Mouse (Mus musculus) kidney, adult 2 months (tissue): ENCODE data around the gene Pbld1. TPM values are rescaled to one million over a fixed set of nuclear protein-coding genes. Genes with fewer than 3 reads are reported as not detected.

Source experiments
- DNase-seq: peaks from one replicate; pipeline ENCODE4 v3.0.0; 2021
- H3K27ac ChIP-seq: fragments of 200-500 bp; 2 replicates; pipeline ENCODE4 v1.5.1; 2012; ENCODE audit warnings: low read depth, low read length, control low read depth, inconsistent platforms; ENCODE audit not compliant: insufficient read depth
- H3K27me3 ChIP-seq: fragments of 200-500 bp; replicated peaks from 2 replicates; pipeline ENCODE4 v1.6.1; 2012; ENCODE audit warnings: mild to moderate bottlenecking, moderate library complexity, low read length, inconsistent platforms; ENCODE audit not compliant: control insufficient read depth, insufficient read depth
- H3K36me3 ChIP-seq: fragments of 200-500 bp; 2 replicates; pipeline ENCODE4 v1.6.1; 2012; ENCODE audit warnings: mild to moderate bottlenecking, moderate library complexity, low read length, inconsistent platforms; ENCODE audit not compliant: control insufficient read depth, insufficient read depth
- H3K4me1 ChIP-seq: fragments of 200-500 bp; 2 replicates; pipeline ENCODE4 v1.6.1; 2011; ENCODE audit warnings: low read length; ENCODE audit not compliant: control insufficient read depth, insufficient read depth
- H3K4me3 ChIP-seq: fragments of 200-500 bp; 2 replicates; pipeline ENCODE4 v1.5.1; 2011; ENCODE audit warnings: mild to moderate bottlenecking, low read depth, low read length, control low read depth; ENCODE audit not compliant: insufficient read depth
- CTCF ChIP-seq: fragments of 200-500 bp; conservative IDR thresholded peaks from 2 replicates; pipeline ENCODE4 v1.5.1; 2011; ENCODE audit warnings: low read depth, mild to moderate bottlenecking, control low read depth, low read length, moderate library complexity, mixed read lengths; ENCODE audit not compliant: insufficient read depth, insufficient read length
- POLR2A ChIP-seq: fragments of 200-500 bp; IDR thresholded peaks from one replicate; pipeline ENCODE4 v1.6.1; 2011; ENCODE audit warnings: low read depth, low read length, control low read depth
- WGBS: fragments of 180-500 bp; shearing (Covaris S2); methylation state at CpG from one replicate; pipeline ENCODE4 v1.1.7; 2018; 5-methylcytosine and 5-hydroxymethylcytosine counted together
- polyA plus RNA-seq: library from polyadenylated mRNA; depleted of rRNA; stranded (reverse); fragments of >200 nt; gene quantifications from 2 replicates; pipeline ENCODE4 v1.2.3, GENCODE M21; 2012

The Pbld1 gene
- polyA plus RNA-seq, 1 experiment: 168 TPM

DNA sequence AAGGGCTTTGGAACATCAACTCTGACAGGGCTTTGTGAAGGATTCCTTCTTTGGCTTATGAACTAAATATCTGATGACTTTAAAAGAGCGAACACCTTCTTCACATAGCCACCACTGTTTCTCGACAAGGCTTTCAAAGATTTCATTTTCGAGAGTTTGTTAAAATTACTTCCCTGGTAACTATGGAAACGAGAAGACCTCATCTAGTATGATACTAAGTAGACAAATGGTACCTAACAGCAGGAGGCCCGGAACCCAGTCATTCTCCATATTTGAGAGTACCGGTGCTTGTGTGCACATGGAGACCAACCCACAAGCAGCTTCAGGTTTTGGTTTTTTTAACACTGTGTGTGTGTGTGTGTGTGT is 33.2 kb upstream of the Pbld1 start:
- Histone ChIP-seq H3K4me3 (no peak overlapping the region), H3K27me3 (no peaks in the 10 kb centered on the region), H3K4me1 (peaks cover 3% of the 10 kb centered on the region; the same call in 1 of the 2 replicates), H3K27ac (peak overlapping the region; percentile 57; the same call in 1 of the 2 replicates), H3K36me3 (no peaks in the 10 kb centered on the region)
- no peak for DNase-seq
- TF ChIP-seq POLR2A (no peak), CTCF (no peak)
- 91% methylated on average over 6 of the region's 6 CpGs for WGBS

GRCm38 (mm10) chr10:63027376-63028161 is 32.4 kb upstream of the Pbld1 start:
- DNase-seq: no peak

DNA sequence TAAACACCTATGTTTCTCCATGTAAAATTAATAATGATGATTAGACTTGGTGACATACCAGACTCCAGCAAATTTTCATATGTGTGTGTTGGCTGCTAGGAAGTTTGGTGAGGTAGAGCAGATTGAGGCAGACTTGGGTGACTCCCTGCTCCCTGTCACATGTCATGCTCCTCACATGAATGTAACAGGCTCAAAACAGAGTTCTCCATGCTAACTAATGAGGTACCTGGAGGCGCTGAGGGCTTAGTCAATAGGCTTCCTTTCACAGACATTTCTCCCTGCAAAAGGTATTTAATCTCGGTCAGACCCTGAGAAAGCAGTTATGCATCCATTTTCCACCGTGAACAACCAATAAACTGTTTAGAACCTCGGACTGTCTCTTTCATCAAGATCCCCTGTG is 31.6 kb upstream of the Pbld1 start:
- WGBS: 88% methylated on average over 4 of the region's 4 CpGs
- H3K27ac ChIP-seq: no peak overlapping the region
- H3K4me1 ChIP-seq: no peaks in the 10 kb centered on the region; the same call in 1 of the 2 replicates
- DNase-seq: no peak
- H3K27me3 ChIP-seq: no peaks in the 10 kb centered on the region
- no peaks in the 10 kb centered on the region for H3K36me3 ChIP-seq
- H3K4me3 ChIP-seq: no peak overlapping the region
- TF ChIP-seq CTCF (no peak), POLR2A (no peak)

More at GRCm38 (mm10) chr10:63027376-63028161, 32.4 kb upstream of the Pbld1 start:
- TF ChIP-seq CTCF (no peak), POLR2A (no peak)
- WGBS: 81% methylated on average over 10 of the region's 10 CpGs
- Histone ChIP-seq H3K27ac (no peak overlapping the region), H3K4me3 (no peak overlapping the region), H3K27me3 (no peaks in the 10 kb centered on the region), H3K4me1 (no peaks in the 10 kb centered on the region; the same call in 1 of the 2 replicates), H3K36me3 (no peaks in the 10 kb centered on the region)

DNA sequence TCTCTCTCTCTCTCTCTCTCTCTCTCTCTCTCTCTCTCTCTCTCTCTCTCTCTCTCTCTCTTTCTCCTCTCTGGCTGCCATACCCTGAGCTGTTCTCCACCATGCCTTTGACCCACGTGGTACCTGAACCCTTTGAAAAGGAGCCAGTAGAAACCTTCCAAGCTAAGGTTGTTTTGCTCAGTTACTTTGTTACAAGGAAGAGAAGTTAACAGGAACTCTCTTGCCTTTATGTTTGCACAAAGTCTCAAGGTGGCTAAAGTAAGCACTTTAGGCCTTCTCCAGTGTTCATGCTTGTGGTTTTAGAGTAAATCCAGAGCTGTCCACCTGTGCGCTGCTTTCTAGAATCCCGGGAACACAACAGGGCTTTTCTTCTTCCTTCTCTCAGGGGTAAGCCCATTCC is 27.7 kb upstream of the Pbld1 start:
- H3K4me1 ChIP-seq: no peaks in the 10 kb centered on the region
- no peak for DNase-seq
- 80% methylated on average over 3 of the region's 3 CpGs for whole genome bisulfite sequencing

DNA sequence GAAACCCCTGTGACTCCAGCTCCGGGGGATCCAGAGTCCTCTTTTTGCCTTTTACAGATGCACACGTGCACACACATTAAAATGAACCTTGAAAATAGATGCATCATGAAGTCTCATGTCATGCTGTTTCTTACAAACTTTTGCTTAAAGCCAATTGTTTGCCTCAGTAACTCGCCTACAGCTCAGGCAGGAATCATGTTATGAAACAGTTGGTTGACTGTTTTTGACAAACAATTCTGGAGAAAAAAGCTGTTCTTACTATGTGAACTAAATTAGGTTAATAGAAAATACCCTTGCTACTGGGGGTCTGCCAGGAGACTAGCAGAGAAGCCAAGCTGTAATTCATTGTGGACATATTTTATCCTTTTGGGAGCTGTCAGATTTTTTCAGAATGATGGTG is 27.0 kb upstream of the Pbld1 start:
- TF ChIP-seq CTCF: no peak
- no peak for TF ChIP-seq POLR2A
- no peak overlapping the region for H3K27ac ChIP-seq
- no peaks in the 10 kb centered on the region for H3K36me3 ChIP-seq
- no peaks in the 10 kb centered on the region for H3K4me1 ChIP-seq
- H3K27me3 ChIP-seq: no peaks in the 10 kb centered on the region
- WGBS: 63% methylated on average over 3 of the region's 3 CpGs
- H3K4me3 ChIP-seq: no peak overlapping the region
- DNase-seq: no peak

More for the DNA sequence above, 27.7 kb upstream of the Pbld1 start:
- no peaks in the 10 kb centered on the region for H3K27me3 ChIP-seq
- no peak overlapping the region for H3K27ac ChIP-seq
- H3K36me3 ChIP-seq: no peaks in the 10 kb centered on the region
- no peak overlapping the region for H3K4me3 ChIP-seq
- TF ChIP-seq POLR2A (no peak), CTCF (no peak)

- no peak for TF ChIP-seq CTCF
- TF ChIP-seq POLR2A: no peak
- Histone ChIP-seq H3K27me3 (no peaks in the 10 kb centered on the region), H3K27ac (peak overlapping the region; percentile 11; the same call in 1 of the 2 replicates), H3K36me3 (no peaks in the 10 kb centered on the region), H3K4me3 (peak overlapping the region; percentile 36; the same call in 1 of the 2 replicates), H3K4me1 (peaks cover 7% of the 10 kb centered on the region; the same call in 1 of the 2 replicates)
- DNase-seq: peak; percentile 51
- WGBS: 40% methylated on average over 14 of the region's 14 CpGs
Measured at GRCm38 (mm10) chr10:63038571-63039320, 21.2 kb upstream of the Pbld1 start.
